In the genomic region with DNA sequence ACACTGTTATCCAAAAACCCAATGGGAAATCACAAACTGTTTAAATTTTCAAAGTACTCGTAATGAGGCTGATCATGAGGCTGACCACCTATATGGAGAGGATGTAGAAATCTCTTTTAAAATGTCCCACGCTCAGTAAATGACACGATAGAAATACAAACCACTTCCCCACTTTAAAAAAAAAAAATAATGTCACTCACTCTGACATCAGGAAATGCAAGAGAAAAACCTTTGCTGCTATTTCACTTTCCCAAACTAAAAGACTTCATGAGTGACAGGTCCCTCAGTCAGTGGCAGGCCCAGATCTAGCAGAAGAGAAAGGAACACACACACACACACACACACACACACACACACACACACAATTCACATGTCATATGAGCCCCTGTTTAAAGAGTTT, we compare ENCODE assay signal across 24 mouse cellular contexts. TPM values are rescaled to one million over a fixed set of nuclear protein-coding genes. Genes with fewer than 3 reads are reported as not detected.
DNase-seq lines count a peak whose midpoint lies in the region; ATAC-seq and TF ChIP-seq lines count a peak whose summit lies in the region.
"Had no signal": no experiment of that assay in that cellular context is flagged by ENCODE, and none has a peak within 500 bp of the region (broad histone marks: within the 10 kb centered on the region; RNA-seq: fewer than 3 reads in every experiment).

No protein-coding gene starts in this region.

- H3K27ac ChIP-seq in midbrain, embryonic 11.5 days (ENCODE audit: low read depth, low read length), result no peak overlapping the region
- H3K27ac ChIP-seq in midbrain, embryonic 16.5 days (ENCODE audit: low read length), result no peak overlapping the region
- no peak overlapping the region for H3K27ac ChIP-seq in liver, postnatal 0 days (ENCODE audit: low read depth)
- H3K27ac ChIP-seq: embryonic facial prominence, embryonic 13.5 days; embryonic facial prominence, embryonic 15.5 days; forebrain, embryonic 10.5 days; forebrain, embryonic 12.5 days had no signal

- no peaks in the 10 kb centered on the region for H3K36me3 ChIP-seq in midbrain, embryonic 11.5 days (ENCODE audit: control insufficient read depth, insufficient read depth, low read length)
- H3K36me3 ChIP-seq in midbrain, embryonic 16.5 days (ENCODE audit: control insufficient read depth, insufficient read depth, low read length), result no peaks in the 10 kb centered on the region
- H3K36me3 ChIP-seq in liver, postnatal 0 days (replicated peaks; ENCODE audit: insufficient read depth, low read length), result peaks cover 3% of the 10 kb centered on the region
- H3K36me3 ChIP-seq: embryonic facial prominence, embryonic 13.5 days; embryonic facial prominence, embryonic 15.5 days; forebrain, embryonic 10.5 days; forebrain, embryonic 12.5 days had no signal

- H3K4me3 ChIP-seq in midbrain, embryonic 11.5 days (ENCODE audit: low read depth, low read length), result no peak overlapping the region
- H3K4me3 ChIP-seq in midbrain, embryonic 16.5 days (ENCODE audit: low read depth, low read length), result no peak overlapping the region
- no peak overlapping the region for H3K4me3 ChIP-seq in liver, postnatal 0 days (ENCODE audit: low read depth, low read length)
- H3K4me3 ChIP-seq: embryonic facial prominence, embryonic 13.5 days; embryonic facial prominence, embryonic 15.5 days; erythroblast, embryonic 14.5 days; forebrain, embryonic 10.5 days; forebrain, embryonic 12.5 days had no signal

- TF ChIP-seq EP300 in liver, postnatal 0 days (IDR thresholded peaks at IDR 0.05; ENCODE audit: low read depth), result no peak

- no peak for TF ChIP-seq CTCF in liver, postnatal 0 days (IDR thresholded peaks at IDR 0.05; ENCODE audit: low read depth)

- no peaks in the 10 kb centered on the region for H3K27me3 ChIP-seq in midbrain, embryonic 11.5 days (ENCODE audit: control insufficient read depth, insufficient read depth, low read length)
- H3K27me3 ChIP-seq in midbrain, embryonic 16.5 days (ENCODE audit: control insufficient read depth, insufficient read depth, low read depth, low read length), result no peaks in the 10 kb centered on the region
- H3K27me3 ChIP-seq in liver, postnatal 0 days (ENCODE audit: insufficient read depth, low read length), result no peaks in the 10 kb centered on the region
- H3K27me3 ChIP-seq: embryonic facial prominence, embryonic 13.5 days; embryonic facial prominence, embryonic 15.5 days; forebrain, embryonic 12.5 days had no signal

- ATAC-seq in midbrain, embryonic 11.5 days (ENCODE audit: low FRiP score), result no peak
- ATAC-seq in midbrain, embryonic 16.5 days, result no peak
- ATAC-seq in granulocyte monocyte progenitor cell, adult 5-6 weeks (replicated peaks; ENCODE audit: poor library complexity, severe bottlenecking), result peak; percentile 10; the same call in 1 of the 2 replicates
- 0 out of 2 replicates have a peak, but pooled peaks have one; percentile 9 for ATAC-seq in monocyte, adult 5-6 weeks (replicated peaks; ENCODE audit: insufficient number of reproducible peaks, low FRiP score, low TSS enrichment, poor library complexity, severe bottlenecking)
- ATAC-seq in liver, postnatal 0 days, result no peak
- no peak for ATAC-seq in frontal cortex, adult (ENCODE audit: low TSS enrichment)
- ATAC-seq: forebrain, embryonic 14.5 days; forebrain, embryonic 16.5 days had no signal

- WGBS in midbrain, embryonic 11.5 days, result 90% methylated on average over 3 of the region's 3 CpGs
- WGBS in midbrain, embryonic 16.5 days, result 94% methylated on average over 3 of the region's 3 CpGs
- WGBS in liver, postnatal 0 days (ENCODE audit: insufficient replicate concordance), result 57% methylated on average over 3 of the region's 3 CpGs

- H3K4me2 ChIP-seq in midbrain, embryonic 11.5 days, result no peak overlapping the region
- H3K4me2 ChIP-seq in midbrain, embryonic 16.5 days (ENCODE audit: low read length), result no peak overlapping the region
- H3K4me2 ChIP-seq in liver, postnatal 0 days (ENCODE audit: low read depth, low read length), result no peak overlapping the region
- H3K4me2 ChIP-seq: embryonic facial prominence, embryonic 13.5 days; embryonic facial prominence, embryonic 15.5 days; forebrain, embryonic 12.5 days had no signal

- DNase-seq in midbrain, embryonic 11.5 days (ENCODE audit: low spot score, missing footprints), result peak; percentile 26
- no peak for DNase-seq in liver, postnatal 0 days
- DNase-seq in frontal cortex, adult 2 months (ENCODE audit: extremely low spot score in 1 of 2, low spot score in 1 of 2), result no peak
- DNase-seq: adrenal gland, adult 2 months; adrenal gland, postnatal 10 days; adrenal gland, postnatal 25 days; cerebellum, adult 11 months; cerebellum, adult 18-20 months; cerebellum, adult 8-10 months; cerebellum, adult 9-11 months; cerebellum, postnatal 14 days; cerebellum, postnatal 36 days; embryo, embryonic 11 days had no signal

- peaks cover 2% of the 10 kb centered on the region; the same call in 1 of the 2 replicates for H3K4me1 ChIP-seq in midbrain, embryonic 11.5 days (ENCODE audit: control insufficient read depth, insufficient read depth, low read length)
- no peaks in the 10 kb centered on the region for H3K4me1 ChIP-seq in midbrain, embryonic 16.5 days (ENCODE audit: control insufficient read depth, insufficient read depth, low read length)
- peaks cover 36% of the 10 kb centered on the region for H3K4me1 ChIP-seq in liver, postnatal 0 days (ENCODE audit: insufficient read depth)
- H3K4me1 ChIP-seq: embryonic facial prominence, embryonic 15.5 days; forebrain, embryonic 12.5 days had no signal

- no peaks in the 10 kb centered on the region for H3K9me3 ChIP-seq in midbrain, embryonic 11.5 days (ENCODE audit: control insufficient read depth, low read length)
- no peaks in the 10 kb centered on the region for H3K9me3 ChIP-seq in midbrain, embryonic 16.5 days (replicated peaks; ENCODE audit: control insufficient read depth, low read length, poor library complexity, severe bottlenecking)
- H3K9me3 ChIP-seq in liver, postnatal 0 days (ENCODE audit: low read length), result no peaks in the 10 kb centered on the region
- H3K9me3 ChIP-seq: embryonic facial prominence, embryonic 13.5 days; embryonic facial prominence, embryonic 15.5 days; forebrain, embryonic 10.5 days; forebrain, embryonic 12.5 days had no signal

- no peak overlapping the region for H3K9ac ChIP-seq in midbrain, embryonic 11.5 days (ENCODE audit: low read length)
- no peak overlapping the region for H3K9ac ChIP-seq in midbrain, embryonic 16.5 days (ENCODE audit: low read depth, low read length)
- no peak overlapping the region for H3K9ac ChIP-seq in liver, postnatal 0 days (replicated peaks)
- H3K9ac ChIP-seq: embryonic facial prominence, embryonic 13.5 days; embryonic facial prominence, embryonic 15.5 days; forebrain, embryonic 12.5 days had no signal

RNA-seq across cellular contexts. Expression of a gene that starts 49.2 kb away (rescaled TPM):
- polyA plus RNA-seq in midbrain, embryonic 11.5 days (2014; fragmentation: Nextera tagmentation; extraction: Ambion mirVana), result 3.4 and 4.6 TPM in 2 replicates
- 1.9 and 2.0 TPM in 2 replicates for polyA plus RNA-seq in midbrain, embryonic 16.5 days (2015; fragmentation: Nextera tagmentation; extraction: Ambion mirVana)
- total RNA-seq in granulocyte monocyte progenitor cell, adult 5-6 weeks (2014; fragmentation: Nextera tagmentation), result 23.3 and 24.6 TPM in 2 replicates
- 23.5 and 26.8 TPM in 2 replicates for total RNA-seq in granulocyte monocyte progenitor cell, adult 5-6 weeks (2017)
- total RNA-seq in monocyte, adult 5-6 weeks (2017), result 216 to 241 TPM (median 224 TPM) in 3 replicates
- 17.1 and 21.8 TPM in 2 replicates for polyA plus RNA-seq in liver, postnatal 0 days (2015; fragmentation: Nextera tagmentation; extraction: Ambion mirVana)
- 2.3 and 3.1 TPM in 2 replicates for polyA plus RNA-seq in frontal cortex, adult 2 months (2012; rRNA removed)

Comparison
In these comparisons a context has a peak if more than half of its experiments do, and no peak if none do; other contexts are left out.
1. ATAC-seq: peak in granulocyte monocyte progenitor cell, adult 5-6 weeks (single experiment) and monocyte, adult 5-6 weeks (single experiment); none in midbrain, embryonic 11.5 days (single experiment), midbrain, embryonic 16.5 days (single experiment), liver, postnatal 0 days (single experiment) and frontal cortex, adult (single experiment).